Mouse (Mus musculus) CH12F3 (cell line): ENCODE data around the gene Borcs6.

Source experiments
- in situ Hi-C: fragments of 300-500 bp; cut with MboI; formaldehyde crosslinking; loops from 2 replicates; pipeline ENCODE4 v1.14.3; 2020; ENCODE audit warnings: low sequenced_read_pairs

The Borcs6 gene

GRCm38 (mm10) chr11:69047592-69047991 is 11.9 kb upstream of the Borcs6 start:
- in situ Hi-C loops, result no loop called here

- in situ Hi-C loops, result no loop called here
Measured at GRCm38 (mm10) chr11:69048151-69048550, 11.4 kb upstream of the Borcs6 start.

- in situ Hi-C loops, result no loop called here
Measured at GRCm38 (mm10) chr11:69050748-69051147, 8.8 kb upstream of the Borcs6 start.

- in situ Hi-C loops, result no loop called here
Measured at GRCm38 (mm10) chr11:69051771-69052170, 7.7 kb upstream of the Borcs6 start.

GRCm38 (mm10) chr11:69052824-69053421 is 6.6 kb upstream of the Borcs6 start:
- in situ Hi-C loops, result no loop called here

GRCm38 (mm10) chr11:69053848-69054247 is 5.7 kb upstream of the Borcs6 start:
- in situ Hi-C loops, result no loop called here

GRCm38 (mm10) chr11:69058265-69058664 is 1.3 kb upstream of the Borcs6 start:
- in situ Hi-C loops, result no loop called here

- in situ Hi-C loops, result no loop called here
Measured at GRCm38 (mm10) chr11:69058729-69059356, 674 bp upstream of the Borcs6 start.

GRCm38 (mm10) chr11:69059975-69060411 is 476 bp downstream of the Borcs6 start:
- in situ Hi-C loops, result no loop called here

GRCm38 (mm10) chr11:69060448-69061254 is 1.1 kb downstream of the Borcs6 start:
- in situ Hi-C loops, result no loop called here

GRCm38 (mm10) chr11:69061255-69061912 is 1.9 kb downstream of the Borcs6 start:
- in situ Hi-C loops, result no loop called here

GRCm38 (mm10) chr11:69062194-69062760 is 2.8 kb downstream of the Borcs6 start:
- in situ Hi-C loops, result no loop called here

- in situ Hi-C loops, result no loop called here
Measured at GRCm38 (mm10) chr11:69062761-69063224, 3.3 kb downstream of the Borcs6 start.

- in situ Hi-C loops, result no loop called here
Measured at GRCm38 (mm10) chr11:69063413-69064201, 4.1 kb downstream of the Borcs6 start.

GRCm38 (mm10) chr11:69064259-69065133 is 5.0 kb downstream of the Borcs6 start:
- in situ Hi-C loops, result no loop called here

GRCm38 (mm10) chr11:69065394-69065925 is 5.9 kb downstream of the Borcs6 start:
- in situ Hi-C loops, result no loop called here

- in situ Hi-C loops, result no loop called here
Measured at GRCm38 (mm10) chr11:69066163-69066861, 6.8 kb downstream of the Borcs6 start.

GRCm38 (mm10) chr11:69066956-69067355 is 7.4 kb downstream of the Borcs6 start:
- in situ Hi-C loops, result no loop called here
